Mouse (Mus musculus): ENCODE measurements around the gene Tnnt3.

Gene Tnnt3

DNA sequence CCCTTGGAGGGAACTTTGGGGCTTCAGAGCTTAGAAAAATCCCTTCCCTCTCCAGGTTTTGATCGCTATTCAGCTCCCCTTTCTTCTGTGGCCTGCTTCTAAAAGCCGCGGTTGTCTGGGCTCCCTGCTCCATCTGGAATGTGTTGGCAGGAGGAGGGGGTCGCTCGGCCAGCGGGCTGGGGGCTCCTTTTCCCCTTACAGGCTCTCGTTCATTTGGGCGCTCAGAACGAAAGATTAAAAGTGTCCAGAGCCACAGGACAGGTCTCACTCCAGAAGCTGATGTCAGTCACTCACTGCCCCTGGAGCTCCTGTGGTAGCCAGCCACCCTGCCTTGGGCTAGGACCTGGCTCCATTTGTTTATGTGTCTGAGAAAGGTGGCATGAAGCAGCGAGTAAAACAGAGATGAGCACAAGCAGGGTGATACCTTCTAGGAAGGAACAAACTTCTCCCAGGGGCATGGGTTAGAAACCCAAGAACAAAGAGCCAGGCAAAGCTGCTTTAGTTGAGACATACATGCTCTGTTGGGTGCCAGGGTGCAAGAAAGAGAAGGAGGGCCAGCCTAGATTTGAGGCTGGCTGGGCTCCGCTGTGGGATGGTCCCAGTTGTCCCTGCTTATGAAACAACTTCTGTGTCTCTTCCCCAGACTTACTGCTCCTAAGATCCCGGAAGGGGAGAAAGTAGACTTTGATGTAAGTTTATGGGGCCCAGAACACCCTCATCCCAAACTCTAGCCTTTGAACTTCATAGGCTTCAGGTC, 11.6 kb downstream of the Tnnt3 start:
- no peak for DNase-seq

DNA sequence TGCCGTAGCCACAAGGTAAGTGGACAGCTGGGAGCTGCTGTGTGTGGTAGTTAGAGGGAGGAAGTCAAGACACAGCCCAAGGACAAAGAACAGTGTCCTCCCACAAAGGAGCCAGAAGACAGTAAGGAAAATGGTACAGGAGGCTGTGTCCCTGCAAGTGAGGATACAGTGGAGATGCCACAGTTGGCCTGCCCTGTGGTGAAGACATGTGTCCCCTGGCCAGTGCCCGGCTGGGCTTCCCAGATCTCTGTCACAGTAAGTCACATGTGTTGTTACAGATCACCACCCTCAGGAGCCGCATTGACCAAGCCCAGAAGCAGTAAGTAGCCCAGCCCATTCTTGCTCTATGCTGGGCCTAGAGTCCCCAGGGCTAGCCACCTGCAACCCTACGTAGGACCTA, 15.4 kb downstream of the Tnnt3 start:
- no peak for DNase-seq

GRCm38 (mm10) chr7:142516221-142516978, 17.8 kb downstream of the Tnnt3 start:
- no peak for DNase-seq

DNA sequence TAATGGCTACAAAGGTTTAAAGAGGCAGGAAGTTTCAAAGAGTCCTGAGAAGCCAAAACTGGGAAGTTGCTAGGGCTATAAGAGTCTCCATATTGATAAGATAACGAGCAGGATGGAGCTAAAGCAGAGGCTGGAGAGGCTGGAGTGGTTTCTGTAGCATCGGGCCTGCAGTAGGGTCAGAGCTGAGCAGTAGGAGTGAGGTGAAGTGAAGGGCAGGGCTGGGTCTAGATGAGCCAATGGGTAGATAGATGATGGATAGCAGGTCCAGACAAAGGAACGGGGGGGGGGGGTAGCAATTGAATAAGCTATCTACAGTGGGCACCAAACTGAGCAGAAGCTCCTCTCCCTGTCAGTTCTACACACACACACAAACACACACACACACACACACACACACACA, 18.9 kb downstream of the Tnnt3 start:
- no peak for DNase-seq

DNA sequence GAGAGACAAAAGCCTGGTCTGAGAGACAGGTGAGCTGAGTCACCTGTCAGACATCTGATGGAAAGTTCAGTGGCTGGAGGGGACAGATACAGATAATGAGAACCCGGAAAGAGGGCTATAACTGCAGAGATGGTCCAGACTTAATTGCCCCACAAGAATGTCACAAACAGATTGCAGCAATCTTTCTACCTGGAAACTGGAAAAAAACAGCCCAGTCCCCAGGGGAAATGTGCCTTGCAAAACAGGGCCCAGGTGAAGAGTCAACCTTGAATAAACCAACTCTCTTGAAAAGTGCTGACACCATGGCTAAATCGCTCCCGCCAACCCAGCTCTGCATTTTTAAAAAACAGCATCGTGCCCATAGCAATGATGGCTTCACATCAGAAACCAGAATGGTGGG, 21.7 kb downstream of the Tnnt3 start:
- no peak for DNase-seq

DNA sequence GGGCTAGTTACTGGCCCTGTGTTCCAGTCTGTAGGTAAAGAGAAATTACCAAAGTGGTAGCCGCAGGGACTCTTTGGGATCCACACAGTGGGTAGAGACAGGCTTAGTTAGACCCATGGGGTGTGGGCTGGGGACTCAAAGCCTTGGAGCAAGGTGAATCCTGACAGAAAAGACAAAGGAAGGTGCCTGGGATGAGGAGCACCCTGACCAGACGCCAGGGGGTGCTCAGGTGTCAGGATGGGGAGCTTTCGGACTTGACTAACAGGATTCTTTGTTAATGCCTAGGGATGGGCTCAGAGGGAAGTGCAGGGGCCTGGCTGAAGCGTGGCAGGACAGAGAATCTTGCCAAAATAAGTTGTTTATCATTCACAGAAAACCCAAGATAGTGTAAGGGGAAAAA, 23.7 kb downstream of the Tnnt3 start:
- no peak for DNase-seq

DNA sequence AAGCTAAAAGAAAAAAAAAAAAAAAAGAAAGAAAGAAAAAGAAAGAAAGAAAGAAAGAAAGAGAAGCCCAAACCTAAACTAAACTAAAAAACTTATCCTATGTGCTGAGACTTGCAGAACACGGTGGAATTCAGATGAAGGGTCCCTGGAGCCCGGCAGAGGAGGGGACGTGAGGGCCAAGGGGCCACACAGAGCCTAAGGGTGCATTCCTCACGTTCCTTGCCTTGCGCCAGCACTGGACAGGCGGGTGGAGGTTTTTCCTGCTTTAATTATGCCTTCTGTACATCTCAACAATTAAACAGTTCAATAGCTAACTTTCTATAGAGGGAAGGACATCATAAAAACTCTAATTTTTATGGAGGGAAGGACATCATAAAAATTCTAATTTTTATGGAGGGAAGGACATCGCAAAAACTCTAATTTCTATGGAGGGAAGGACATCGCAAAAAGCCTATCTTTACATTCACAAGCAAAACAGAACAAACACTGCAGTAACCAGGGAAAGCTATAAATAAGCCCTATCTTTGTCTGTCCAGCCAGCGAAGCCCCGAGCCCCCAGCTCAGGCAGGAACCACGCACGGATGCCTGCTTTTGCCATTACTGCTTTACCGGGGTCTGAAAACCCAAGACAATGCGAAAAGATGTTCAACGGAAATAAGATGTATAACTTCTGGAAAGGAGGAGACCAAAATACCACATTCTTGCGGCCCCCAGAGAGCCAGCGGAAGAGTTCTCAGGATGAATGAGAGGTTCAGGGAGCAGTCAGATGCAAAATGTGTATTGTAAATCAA, 24.8 kb downstream of the Tnnt3 start:
- DNase-seq: no peak

- no peak for DNase-seq
Observed at GRCm38 (mm10) chr7:142525342-142526178, 26.9 kb downstream of the Tnnt3 start.

DNA sequence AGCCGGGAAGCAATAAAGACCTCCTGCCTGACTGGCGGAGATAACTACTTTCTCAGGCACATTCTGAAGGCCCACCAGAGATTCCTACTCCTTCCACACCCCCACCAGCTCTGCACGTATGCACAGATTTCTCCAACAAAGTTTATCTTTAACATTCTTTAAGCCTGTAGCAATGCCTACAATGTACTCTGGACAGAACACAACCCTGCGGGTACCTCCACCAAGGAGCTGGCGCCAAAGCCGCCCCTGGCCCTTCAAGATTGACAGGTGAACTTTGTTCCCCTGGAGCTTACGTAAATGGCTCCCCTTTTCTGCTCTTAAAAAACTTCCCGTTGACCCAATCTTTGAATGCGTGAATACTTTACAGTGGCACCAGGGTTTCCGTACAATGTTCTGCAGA, 30.7 kb downstream of the Tnnt3 start:
- DNase-seq: no peak

DNA sequence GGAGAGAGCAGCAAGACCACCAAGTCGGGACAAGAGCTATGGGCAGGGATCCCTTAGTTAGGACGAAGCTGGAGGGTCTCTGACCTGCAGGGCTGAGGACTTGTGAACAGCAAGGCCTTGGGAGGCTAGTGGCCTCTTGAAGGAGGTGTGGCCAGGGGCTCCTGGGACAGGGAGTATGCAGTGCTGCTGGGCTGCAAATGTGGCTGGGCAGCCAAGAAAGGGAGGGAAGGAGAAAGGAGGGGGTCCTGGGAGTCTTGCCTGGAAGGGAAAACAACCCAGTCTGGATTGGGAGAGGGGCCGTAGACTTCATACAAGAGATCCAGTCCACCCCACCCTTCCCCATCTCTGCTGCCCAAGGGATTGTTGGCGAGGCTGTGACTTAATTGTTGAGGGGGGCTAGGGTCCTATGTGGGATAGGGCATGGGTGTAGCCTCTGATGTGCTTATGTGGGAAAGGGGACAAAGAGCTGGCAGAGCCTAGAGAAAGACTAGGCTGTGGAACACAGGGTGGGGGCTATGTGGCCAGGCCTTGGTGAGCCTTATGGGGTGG, 33.4 kb downstream of the Tnnt3 start:
- DNase-seq: no peak

GRCm38 (mm10) chr7:142532671-142533058, 34.0 kb downstream of the Tnnt3 start, which contains the start of gene Mrpl23:
TSS of gene Mrpl23 (plus strand) at chr7:142532686.
- DNase-seq: no peak

DNA sequence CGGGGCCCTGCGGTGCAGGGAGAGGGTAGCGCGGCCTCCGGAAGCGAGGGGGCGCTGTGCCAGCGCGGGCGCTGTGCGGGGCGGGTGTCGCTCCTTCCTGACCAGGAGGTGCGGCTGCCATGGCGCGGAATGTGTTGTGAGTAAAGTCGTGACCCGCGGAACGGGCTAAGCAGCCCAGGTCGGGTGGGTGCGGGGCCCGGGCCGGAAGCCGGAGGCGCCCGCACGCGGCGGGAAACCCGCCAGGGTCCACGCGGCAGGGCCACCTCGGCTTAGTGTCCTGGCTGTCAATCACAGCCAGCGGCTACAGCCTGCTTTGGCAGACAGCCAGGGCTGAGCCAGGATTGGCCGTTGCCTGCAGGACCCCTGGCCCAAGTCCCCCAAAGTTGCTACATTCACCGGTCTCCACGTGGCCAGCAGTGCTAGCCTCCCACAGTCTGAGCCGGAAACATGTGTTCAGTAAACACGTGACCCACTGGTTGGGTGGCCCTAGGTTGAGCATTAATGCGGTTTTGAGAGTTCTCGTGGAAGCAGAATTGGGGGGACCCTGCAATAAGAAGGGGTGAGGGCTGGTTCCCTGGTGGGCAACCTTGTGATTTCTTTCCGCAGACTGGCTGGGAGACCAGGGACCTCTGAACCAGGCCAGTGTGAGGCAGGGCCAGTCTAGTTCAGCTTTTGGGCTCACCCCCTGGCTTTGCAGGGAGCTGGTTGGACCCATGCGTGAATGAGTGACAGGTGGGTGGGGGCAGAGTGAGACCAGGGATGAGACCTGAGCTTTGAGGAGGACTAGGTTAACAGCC, 34.6 kb downstream of the Tnnt3 start:
- peak; percentile 94 for DNase-seq

DNA sequence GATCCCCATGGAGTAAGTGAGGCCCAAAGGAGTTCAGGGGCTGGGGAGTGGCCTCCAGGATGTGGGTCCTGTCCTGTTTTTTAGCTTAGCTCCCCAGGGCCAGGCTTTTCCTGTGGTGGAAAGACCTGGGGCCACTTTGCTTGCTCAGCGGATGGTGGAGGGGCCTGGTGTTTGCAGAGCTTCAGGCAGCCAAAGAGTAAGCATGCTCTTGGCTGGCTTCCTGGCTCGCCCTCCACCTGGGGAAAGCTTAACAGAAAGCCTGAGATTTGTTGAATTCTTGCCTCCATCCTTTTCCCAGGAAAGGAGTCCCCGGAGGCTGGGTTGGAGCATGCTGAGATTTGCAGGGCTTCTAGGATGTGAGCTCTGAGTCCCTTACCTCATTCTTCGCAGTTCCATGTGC, 36.5 kb downstream of the Tnnt3 start:
- no peak for DNase-seq

DNA sequence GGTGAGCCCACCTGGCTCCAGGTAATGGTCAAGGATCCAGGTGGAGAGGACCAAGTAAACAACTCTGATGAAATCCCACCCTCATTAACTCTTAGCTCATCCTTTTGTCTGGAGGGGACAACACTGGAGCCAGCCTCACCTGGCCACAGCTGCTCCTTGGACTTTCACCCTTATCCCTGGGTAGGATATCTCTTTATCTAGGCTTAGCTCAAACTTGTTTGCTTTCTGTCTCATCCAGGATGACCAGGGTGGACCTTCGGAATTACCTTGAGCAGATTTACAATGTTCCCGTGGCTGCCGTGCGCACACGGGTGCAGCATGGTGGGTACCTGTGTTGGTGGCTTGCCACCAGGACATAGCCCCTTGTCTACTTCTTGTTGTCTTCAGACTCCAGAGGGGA, 37.2 kb downstream of the Tnnt3 start:
- no peak for DNase-seq

DNA sequence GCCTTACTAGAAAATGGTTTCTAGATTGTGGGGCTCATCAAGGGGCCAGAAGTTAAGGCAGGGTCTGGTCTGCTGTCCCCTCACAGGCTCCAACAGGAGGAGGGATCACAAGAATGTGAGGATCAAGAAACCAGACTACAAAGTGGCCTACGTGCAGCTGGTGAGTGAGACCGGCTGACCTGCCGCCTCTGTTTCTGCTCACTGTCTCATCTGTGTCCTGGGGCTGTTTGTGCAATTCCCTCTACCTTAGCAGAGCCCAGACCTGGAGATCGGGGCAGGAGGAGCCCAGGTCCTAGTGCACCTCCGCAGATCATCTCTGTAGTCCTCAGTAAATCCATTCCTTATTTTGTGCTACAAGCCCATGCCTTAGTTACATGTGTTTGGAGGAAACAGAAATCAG, 38.5 kb downstream of the Tnnt3 start:
- no peak for DNase-seq

DNA sequence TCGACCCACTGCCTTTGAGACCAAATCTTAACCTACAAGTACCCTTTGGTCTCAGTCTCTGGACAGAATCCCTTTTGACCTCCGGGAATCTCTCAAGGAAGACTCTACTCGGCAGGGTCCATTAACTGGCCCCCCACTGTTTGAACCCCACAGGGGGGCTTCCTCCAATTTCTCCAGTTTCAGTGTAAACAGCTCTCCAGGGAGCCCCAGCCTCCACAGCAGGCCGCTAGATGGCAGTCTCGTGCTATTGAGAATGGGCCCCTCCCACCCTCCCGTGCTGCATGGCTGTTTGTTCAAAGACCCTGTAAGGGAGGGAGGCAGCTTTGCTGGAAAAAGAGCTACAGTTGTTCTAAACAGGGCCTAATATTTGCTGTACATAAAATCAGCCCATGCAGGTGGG, 39.2 kb downstream of the Tnnt3 start:
- peak; percentile 88 for DNase-seq

DNA sequence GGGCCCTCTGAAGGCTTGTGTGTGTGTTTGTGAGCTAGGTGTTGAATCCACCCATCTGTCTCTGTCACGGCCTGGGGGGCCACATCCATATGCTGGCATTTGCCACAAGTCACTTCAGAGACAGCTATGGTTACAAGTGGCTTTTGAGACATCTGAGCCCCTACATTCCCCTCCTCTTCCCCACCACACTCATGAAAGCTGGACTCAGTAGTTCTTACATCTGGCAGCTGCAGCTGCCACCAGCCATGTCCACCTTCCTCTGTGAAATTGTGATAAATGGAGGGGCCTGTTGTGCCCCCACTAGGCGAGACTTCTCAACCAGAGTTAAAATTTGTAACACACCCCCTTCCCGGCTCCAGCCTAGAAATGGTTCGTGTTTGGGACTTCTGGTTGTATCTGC, 39.7 kb downstream of the Tnnt3 start:
- no peak for DNase-seq

- no peak for DNase-seq
Observed at GRCm38 (mm10) chr7:142538766-142539165, 40.1 kb downstream of the Tnnt3 start.

DNA sequence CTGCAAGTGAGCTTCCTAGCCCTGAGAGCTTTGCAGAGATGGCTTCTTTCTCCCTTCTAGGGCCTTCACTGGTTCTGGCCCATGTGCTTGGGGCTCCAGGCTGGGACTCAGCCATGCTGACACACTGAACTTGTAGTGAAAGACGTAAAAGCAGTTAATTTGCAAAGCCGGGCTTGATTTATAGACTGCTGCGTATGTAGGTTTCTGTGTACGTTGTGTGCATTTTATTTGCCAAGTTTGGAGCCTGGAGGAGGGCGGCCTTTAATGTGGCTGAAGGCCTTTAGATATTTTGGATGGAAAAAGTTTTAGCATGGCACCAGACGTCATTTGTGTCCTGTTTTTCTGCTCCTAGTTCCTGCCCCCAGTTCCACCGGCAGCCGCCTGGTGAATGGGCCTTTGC, 41.2 kb downstream of the Tnnt3 start:
- no peak for DNase-seq

DNA sequence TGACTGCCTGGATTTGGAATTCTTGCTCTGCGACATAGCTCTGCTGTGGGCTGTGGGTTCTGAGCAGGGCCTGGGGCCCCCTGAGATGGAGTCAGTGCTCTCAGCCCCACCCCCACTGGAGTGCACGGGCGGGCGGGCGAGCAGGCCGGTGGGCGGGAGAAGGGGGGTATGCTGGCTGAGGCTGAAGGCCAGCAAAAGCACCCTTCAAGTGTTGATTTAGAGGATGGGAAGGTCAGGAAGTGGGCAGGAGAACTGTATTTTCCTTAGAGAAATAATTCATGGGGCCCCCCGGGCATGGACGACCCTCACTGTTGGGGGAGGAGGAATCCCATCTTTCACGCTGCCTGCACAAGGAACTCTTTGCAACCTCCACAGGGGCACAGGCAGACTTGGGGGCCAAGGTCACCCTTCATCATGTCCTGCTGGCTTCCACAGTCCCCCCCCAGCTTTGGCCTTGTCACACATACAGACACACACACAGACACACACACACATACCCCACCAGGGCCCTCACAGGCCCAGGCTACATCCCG, 44.2 kb downstream of the Tnnt3 start:
- DNase-seq: no peak

DNA sequence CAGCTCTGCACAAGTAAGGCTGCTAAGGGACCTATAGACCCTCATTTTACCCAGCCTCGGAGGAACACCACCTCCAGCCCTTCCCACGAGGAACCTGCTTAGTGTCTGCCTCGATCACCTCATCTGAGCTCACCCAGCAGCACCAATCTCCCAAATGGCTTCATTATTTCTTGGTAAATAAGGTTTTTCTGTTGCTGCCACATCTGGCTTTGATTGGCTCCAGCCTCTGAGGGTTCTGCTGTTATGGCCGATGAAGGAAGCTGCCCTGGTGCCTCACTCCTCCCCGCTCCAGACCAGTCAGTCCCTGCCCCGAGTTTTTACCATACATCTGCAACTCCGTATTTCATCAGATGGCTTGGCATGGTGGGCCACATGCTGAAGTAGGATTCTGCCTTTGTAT, 47.3 kb downstream of the Tnnt3 start:
- no peak for DNase-seq
